Mouse (Mus musculus) spleen, adult 2 months (tissue): ENCODE measurements around the gene Kntc1.

Experiments used
- CTCF ChIP-seq: fragments of 200-500 bp; IDR thresholded peaks from 2 replicates; pipeline ENCODE4 v1.5.1; 2011; ENCODE audit warnings: mild to moderate bottlenecking, inconsistent platforms; ENCODE audit not compliant: insufficient read depth, insufficient read length, insufficient replicate concordance; ENCODE audit errors: extremely low read depth
- POLR2A ChIP-seq: fragments of 200-500 bp; IDR thresholded peaks from 2 replicates; pipeline ENCODE4 v1.6.1; 2011; ENCODE audit warnings: low read depth, low read length, inconsistent platforms

DNA sequence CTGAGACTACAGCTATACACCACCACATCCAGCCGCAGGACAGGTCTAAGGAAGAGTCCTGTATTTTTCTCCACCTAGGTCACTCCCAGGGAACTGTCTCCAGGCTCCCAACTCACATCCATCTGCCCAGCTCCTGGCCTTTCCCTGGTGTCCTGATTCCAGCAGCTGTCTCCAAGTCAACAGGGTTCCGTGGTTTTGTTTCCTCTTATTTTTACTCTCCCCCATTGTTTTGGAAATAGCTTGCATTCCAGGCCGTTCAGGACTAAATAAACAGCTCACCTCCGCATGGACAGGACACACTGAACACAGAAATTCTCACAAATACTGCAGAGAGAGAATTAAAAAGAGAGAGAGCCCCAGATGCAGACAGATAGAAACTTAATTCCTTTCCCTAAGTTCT is 87.9 kb downstream of the Kntc1 start:
- TF ChIP-seq CTCF (no peak), POLR2A (no peak)
